Mouse (Mus musculus) ES-E14 (cell line): Measurements from ENCODE around the gene Nfkb1.

Experiments
- CHD2 ChIP-seq: IDR thresholded peaks from 2 replicates; pipeline ENCODE4 v1.6.1; 2014; ENCODE audit warnings: mild to moderate bottlenecking, low read depth, low read length, inconsistent platforms
- HCFC1 ChIP-seq: IDR thresholded peaks from 2 replicates; pipeline ENCODE4 v1.6.1; 2012; ENCODE audit warnings: low read length, inconsistent platforms, borderline replicate concordance; ENCODE audit not compliant: insufficient read depth
- MAFK ChIP-seq: IDR thresholded peaks from 2 replicates; pipeline ENCODE4 v1.6.1; 2014; ENCODE audit warnings: mild to moderate bottlenecking, low read depth, low read length, inconsistent platforms; ENCODE audit not compliant: insufficient read depth
- ZC3H11A ChIP-seq: IDR thresholded peaks from 2 replicates; pipeline ENCODE4 v1.6.1; 2012; ENCODE audit warnings: low read depth, mild to moderate bottlenecking, inconsistent platforms, low read length, borderline replicate concordance
- ZNF384 ChIP-seq: IDR thresholded peaks from 2 replicates; pipeline ENCODE4 v1.6.1; 2012; ENCODE audit warnings: low read depth, low read length, inconsistent platforms

DNA sequence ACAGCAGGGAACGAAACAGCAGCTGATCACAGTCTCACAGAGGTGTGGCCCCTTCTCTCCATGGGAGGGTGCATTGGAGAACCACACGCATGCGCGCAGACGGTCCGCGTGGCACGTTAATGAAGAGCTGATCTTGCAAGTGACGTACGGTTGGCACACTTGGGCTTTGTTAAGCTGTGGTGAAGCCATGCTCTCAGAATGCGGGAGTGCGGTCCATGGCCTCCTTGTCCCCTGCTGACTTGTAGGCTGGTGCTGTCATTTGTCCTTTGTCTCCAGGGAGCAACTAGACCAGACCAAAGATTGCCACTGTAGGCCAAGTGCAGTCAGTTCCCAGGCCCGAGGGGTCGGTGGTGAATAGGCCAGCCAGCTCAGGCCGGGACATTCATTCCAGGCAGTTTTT lies 34.7 kb upstream of the Nfkb1 start:
- TF ChIP-seq HCFC1 (no peak), CHD2 (no peak), ZNF384 (no peak), ZC3H11A (no peak), MAFK (no peak)
